Mouse (Mus musculus): ENCODE measurements around the gene H2-K1. TPM values are rescaled to one million over a fixed set of nuclear protein-coding genes. Genes with fewer than 3 reads are reported as not detected.

The H2-K1 gene
- total RNA-seq, 2 experiments from 2014 or later = 54.8 to 56.2 TPM

Small RNA genes within 50 kb of the gene (microRNA-seq; reads per million reads assigned to microRNA genes)
- gene Mir219a-1 (0 to 0.71 reads per million in 2 experiments), gene Mir219c (0 reads per million in 2 experiments)

Other genes starting within 250 kb of the H2-K1 start
- gene Rab11b, start 239.8 kb downstream of the H2-K1 start, total RNA-seq (2021) = 100 to 1,000 TPM; 343 to 349 TPM
- gene Angptl4, start 218.5 kb downstream of the H2-K1 start, total RNA-seq (2021) = 100 to 1,000 TPM in 1 of 2 experiments, 10 to 100 TPM in 1; 34.9 to 119 TPM
- gene Kank3, start 189.8 kb downstream of the H2-K1 start, total RNA-seq (2021) = 10 to 100 TPM; 78.7 to 84.2 TPM
- 1,000 to 10,000 TPM; 1,002 to 1,034 TPM for gene Rps28, start 175.8 kb downstream of the H2-K1 start, total RNA-seq (2021)
- gene Ndufa7, start 175.8 kb downstream of the H2-K1 start, total RNA-seq (2021) = 100 to 1,000 TPM; 499 to 513 TPM
- gene Cd320, start 157.3 kb downstream of the H2-K1 start, total RNA-seq (2021) = 10 to 100 TPM; 19.7 to 22.9 TPM
- gene Gm7029, start 126.5 kb downstream of the H2-K1 start, total RNA-seq (2021) = not detected
- 10 to 100 TPM; 12.6 to 13.8 TPM for gene Kifc1, start 109.7 kb downstream of the H2-K1 start, total RNA-seq (2021)
- gene Platr17, start 95.2 kb downstream of the H2-K1 start, total RNA-seq (2021) = not detected
- 10 to 100 TPM; 16.9 to 18.3 TPM for gene Daxx, start 90.9 kb downstream of the H2-K1 start, total RNA-seq (2021)
- 10 to 100 TPM; 85.4 to 98.6 TPM for gene Tapbp, start 84.4 kb downstream of the H2-K1 start, total RNA-seq (2021)
- gene Zbtb22, start 84.4 kb downstream of the H2-K1 start, total RNA-seq (2021) = 10 to 100 TPM; 29.4 to 33.0 TPM
- 10 to 100 TPM; 54.8 to 57.9 TPM for gene Rgl2, start 70.8 kb downstream of the H2-K1 start, total RNA-seq (2021)
- 10 to 100 TPM; 70.8 to 78.9 TPM for gene Pfdn6, start 60.0 kb downstream of the H2-K1 start, total RNA-seq (2021)
- 10 to 100 TPM; 12.4 to 12.6 TPM for gene Wdr46, start 59.7 kb downstream of the H2-K1 start, total RNA-seq (2021)
- gene B3galt4, start 48.9 kb downstream of the H2-K1 start, total RNA-seq (2021) = 1 to 10 TPM; 2.7 to 3.7 TPM
- 10 to 100 TPM; 36.3 to 36.8 TPM for gene Vps52, start 44.5 kb downstream of the H2-K1 start, total RNA-seq (2021)
- 100 to 1,000 TPM; 566 to 572 TPM for gene Rps18, start 44.3 kb downstream of the H2-K1 start, total RNA-seq (2021)
- 10 to 100 TPM; 16.5 to 17.6 TPM for gene Ring1, start 24.3 kb upstream of the H2-K1 start, total RNA-seq (2021)
- gene H2-Ke6, start 27.7 kb upstream of the H2-K1 start, total RNA-seq (2021) = 10 to 100 TPM; 80.8 to 88.1 TPM
- gene Slc39a7, start 31.3 kb upstream of the H2-K1 start, total RNA-seq (2021) = 10 to 100 TPM; 81.7 to 84.4 TPM
- 10 to 100 TPM; 45.4 to 46.7 TPM for gene Rxrb, start 31.5 kb upstream of the H2-K1 start, total RNA-seq (2021)
- 1 to 10 TPM; 1.5 to 1.8 TPM for gene Col11a2, start 39.1 kb upstream of the H2-K1 start, total RNA-seq (2021)
- gene H2-Oa, start 92.0 kb upstream of the H2-K1 start, total RNA-seq (2021) = under 1 TPM in 1 of 2 experiments, not detected in 1; 0.31 TPM
- gene H2-DMa, start 119.2 kb upstream of the H2-K1 start, total RNA-seq (2021) = 1 to 10 TPM; 4.1 to 4.5 TPM
- gene Brd2, start 122.3 kb upstream of the H2-K1 start, total RNA-seq (2021) = 100 to 1,000 TPM; 113 to 119 TPM
- gene H2-DMb2, start 143.0 kb upstream of the H2-K1 start, total RNA-seq (2021) = 1 to 10 TPM in 1 of 2 experiments, under 1 TPM in 1; 0.98 to 1.1 TPM
- gene H2-DMb1, start 152.7 kb upstream of the H2-K1 start, total RNA-seq (2021) = under 1 TPM; 0.72 to 0.89 TPM
- gene Tap1, start 187.2 kb upstream of the H2-K1 start, total RNA-seq (2021) = 1 to 10 TPM; 6.7 to 7.0 TPM
- gene Psmb9, start 187.4 kb upstream of the H2-K1 start, total RNA-seq (2021) = 1 to 10 TPM; 3.2 to 4.6 TPM
- 10 to 100 TPM; 10.3 to 10.7 TPM for gene Psmb8, start 197.4 kb upstream of the H2-K1 start, total RNA-seq (2021)
- 10 to 100 TPM; 17.6 to 20.3 TPM for gene Tap2, start 203.2 kb upstream of the H2-K1 start, total RNA-seq (2021)
- under 1 TPM; 0.77 to 0.92 TPM for gene H2-Ob, start 238.6 kb upstream of the H2-K1 start, total RNA-seq (2021)

All from heart, postnatal 10 days (tissue).